Mouse (Mus musculus): ENCODE results near the gene Kif13a.

DNA sequence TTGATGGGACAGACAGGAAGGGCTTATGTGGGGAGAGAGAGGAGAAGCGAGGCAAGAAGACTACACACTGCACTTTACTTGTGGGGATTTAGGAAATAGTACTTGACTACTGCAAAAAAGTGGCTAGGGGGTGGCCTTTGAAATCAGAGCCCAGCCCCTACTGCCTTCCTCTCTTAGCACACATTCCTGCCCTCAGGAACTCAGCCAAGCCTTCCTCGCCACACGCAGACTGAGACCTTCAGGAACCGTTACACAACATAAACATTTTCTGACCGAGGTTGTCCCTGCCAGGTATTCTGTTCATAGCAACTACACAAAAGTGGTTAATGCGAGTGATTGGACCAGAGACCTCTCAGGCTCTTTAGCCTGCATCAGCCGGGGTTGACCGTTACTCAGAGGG lies 8.1 kb downstream of the Kif13a start:
- no peak for TF ChIP-seq CTCF (conservative IDR thresholded peaks at IDR 0.05; ENCODE audit: insufficient read depth, insufficient read length, low read depth, low read length)
- TF ChIP-seq POLR2A (IDR thresholded peaks at IDR 0.05; ENCODE audit: low read depth, low read length): no peak
